Mouse (Mus musculus): ENCODE measurements around the gene Fmo2. TPM values are rescaled to one million over a fixed set of nuclear protein-coding genes. Genes with fewer than 3 reads are reported as not detected.

Gene Fmo2
- polyA plus RNA-seq (2012; rRNA removed): 2.8 and 4.4 TPM in 2 replicates

GRCm38 (mm10) chr1:162897838-162898811 is at the start of gene Fmo2:
Gene Fmo2 (minus strand): TSS chr1:162898726.

GRCm38 (mm10) chr1:162937415-162937814 is 38.9 kb upstream of the Fmo2 start, which contains the start of gene Fmo6:
Gene Fmo6 (minus strand): TSS chr1:162937515.

GRCm38 (mm10) chr1:162866280-162866681 is 32.2 kb downstream of the Fmo2 start, which contains the start of gene Fmo1:
Gene Fmo1 (minus strand): TSS chr1:162866610.

Other genes starting within 250 kb of the Fmo2 start
- 0.44 and 0.73 TPM in 2 replicates for gene Myocos, start 240.5 kb downstream of the Fmo2 start, polyA plus RNA-seq (2012; rRNA removed)
- 20.8 and 44.8 TPM in 2 replicates for gene Prrc2c, start 158.2 kb downstream of the Fmo2 start, polyA plus RNA-seq (2012; rRNA removed)
- gene Fmo4, start 84.8 kb downstream of the Fmo2 start, polyA plus RNA-seq (2012; rRNA removed): 0.39 TPM in 1 of 2 replicates, not detected in the other
- 6.7 and 11.1 TPM in 2 replicates for gene Fmo1, start 32.1 kb downstream of the Fmo2 start, polyA plus RNA-seq (2012; rRNA removed)
- gene Fmo6, start 38.8 kb upstream of the Fmo2 start, polyA plus RNA-seq (2012; rRNA removed): not detected in 2 replicates
- gene Fmo3, start 85.8 kb upstream of the Fmo2 start, polyA plus RNA-seq (2012; rRNA removed): not detected in 2 replicates
- gene Mroh9, start 186.9 kb upstream of the Fmo2 start, polyA plus RNA-seq (2012; rRNA removed): not detected in 2 replicates

Measured in ovary, adult 2 months (tissue).